Mouse (Mus musculus): ENCODE data around the gene Nrip1.
"Not testable (repeated sequence)": the region's sequence is repeated elsewhere in the genome, so short reads cannot be mapped to it uniquely, and the experiment has no call there.

Gene Nrip1

DNA sequence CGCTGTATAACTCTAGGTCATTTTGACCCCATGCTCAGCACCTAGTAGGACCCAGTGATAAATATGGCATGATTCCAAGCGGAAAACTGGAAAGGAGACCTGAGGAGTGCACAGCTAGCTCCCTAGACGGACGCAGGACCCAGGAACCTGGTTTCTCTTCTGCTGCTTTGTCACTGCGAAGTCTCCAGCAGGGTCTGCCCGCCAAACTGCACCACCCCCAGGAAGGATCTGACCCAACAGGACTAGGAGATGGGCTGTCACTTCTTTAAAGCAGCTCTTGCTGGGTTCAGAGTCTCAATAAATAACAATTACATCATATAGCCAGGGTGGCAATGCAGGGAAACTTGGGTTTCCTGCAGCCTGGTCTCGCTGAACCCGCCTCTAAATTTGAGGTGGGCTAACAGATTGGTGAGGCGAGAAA, at the start of gene Nrip1:
TSS of gene Nrip1 (minus strand) at position 157 of the 421 bp plus-strand sequence.
- peak; percentile 62 to 70 for DNase-seq

DNA sequence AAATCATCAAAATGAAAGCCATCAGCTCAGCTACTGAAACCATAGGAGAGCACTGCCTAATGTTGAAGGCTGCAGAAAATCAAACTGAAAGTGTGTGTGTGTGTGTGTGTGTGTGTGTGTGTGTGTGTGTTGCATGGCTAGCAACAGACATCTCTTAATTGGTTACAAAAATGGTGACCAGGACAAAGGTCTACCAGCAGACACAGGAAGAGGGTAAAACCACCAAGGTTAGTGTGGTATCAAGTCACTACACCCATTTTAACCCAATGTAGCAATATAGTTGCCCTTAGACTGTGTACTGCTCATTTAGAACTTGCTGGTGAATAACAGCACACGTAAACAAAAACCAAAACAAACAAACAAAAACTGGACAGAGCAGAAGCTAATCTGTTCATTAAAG, 48.9 kb upstream of the Nrip1 start:
- DNase-seq: no peak

DNA sequence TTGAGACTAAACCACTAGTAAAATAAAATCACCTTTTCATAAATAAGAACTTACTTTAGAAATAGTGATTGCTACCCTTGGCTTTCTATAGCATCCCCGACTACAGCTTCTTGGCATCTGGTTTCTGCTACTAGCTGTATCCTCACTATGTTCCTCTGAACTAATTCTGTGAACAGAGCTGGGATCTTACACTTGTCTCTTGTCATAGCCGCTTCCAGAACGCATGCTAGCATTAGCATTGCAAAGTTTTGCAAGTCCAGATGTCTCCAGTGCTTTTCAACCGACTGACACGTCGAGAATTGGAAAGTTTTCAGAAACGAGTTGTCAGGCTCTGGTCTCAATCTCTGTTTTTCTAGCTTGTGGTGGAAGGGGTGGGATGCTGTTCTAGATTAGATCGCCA, 46.2 kb upstream of the Nrip1 start:
- no peak for DNase-seq

DNA sequence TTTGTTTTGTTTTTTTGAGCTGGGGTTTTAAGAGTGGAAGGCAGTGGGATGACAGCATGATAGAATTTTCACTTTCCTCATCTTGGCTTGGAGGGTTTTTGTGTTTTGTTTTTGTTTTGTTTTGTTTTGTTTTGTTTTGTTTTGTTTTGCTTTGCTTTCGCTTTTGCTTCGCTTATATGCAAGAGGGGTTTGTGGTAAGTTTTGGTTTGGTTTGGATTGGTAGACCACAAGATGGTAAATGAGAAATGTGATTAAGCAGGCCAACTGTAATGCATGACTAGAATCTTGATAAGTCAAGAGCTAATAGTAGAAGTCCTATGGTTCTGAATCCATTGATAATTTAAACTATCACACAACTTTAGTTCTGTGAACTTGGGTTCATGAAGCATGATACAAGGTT, 42.9 kb upstream of the Nrip1 start:
- DNase-seq: no peak

DNA sequence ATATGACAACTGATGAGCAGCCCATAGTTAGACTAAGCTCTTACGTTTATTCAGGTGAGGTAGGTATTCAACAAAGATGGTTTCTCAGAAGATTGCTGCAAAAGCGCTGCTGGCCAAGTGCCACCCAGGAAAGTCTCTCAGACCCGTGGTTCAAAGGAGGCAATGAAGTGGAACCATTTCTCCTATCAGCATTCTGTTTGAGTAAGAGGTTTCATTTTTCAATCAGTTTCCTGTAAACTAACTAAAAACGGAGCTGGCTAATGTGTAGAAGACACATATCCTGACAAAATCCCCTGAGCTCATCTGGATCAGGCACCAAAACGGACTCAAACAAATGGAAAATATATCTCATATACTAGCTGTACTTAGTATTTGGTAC, 42.4 kb upstream of the Nrip1 start:
- no peak for DNase-seq

DNA sequence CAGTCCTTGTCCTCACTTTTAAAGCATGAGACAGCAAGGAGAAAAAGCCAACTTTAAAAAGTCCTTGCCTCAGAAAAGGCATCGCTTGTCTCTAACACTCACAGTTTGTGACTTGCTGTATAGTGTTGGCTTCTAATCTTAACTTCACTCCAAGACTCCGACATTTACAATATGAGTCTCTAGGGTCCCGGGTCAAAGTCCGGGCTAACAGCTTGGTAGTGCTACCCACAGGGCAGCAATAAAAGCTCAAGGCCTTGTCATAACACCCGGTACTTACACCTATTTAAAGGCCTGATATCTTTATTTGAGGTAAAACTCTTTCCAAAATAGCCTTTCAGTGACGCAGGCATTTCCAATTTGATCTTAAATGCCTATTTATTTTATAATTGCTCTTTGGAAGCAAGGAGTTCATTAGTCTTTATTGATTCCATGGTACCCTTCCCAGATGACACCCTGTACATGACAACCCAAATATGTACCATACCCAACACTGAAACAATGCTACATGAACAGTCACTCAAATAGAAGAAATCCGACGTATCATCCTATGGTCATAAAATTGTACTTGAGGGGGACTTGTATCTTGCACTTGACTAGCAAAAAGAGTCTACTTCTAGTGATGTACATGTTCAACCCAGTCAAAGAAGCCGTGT, 41.9 kb upstream of the Nrip1 start:
- DNase-seq: no peak

DNA sequence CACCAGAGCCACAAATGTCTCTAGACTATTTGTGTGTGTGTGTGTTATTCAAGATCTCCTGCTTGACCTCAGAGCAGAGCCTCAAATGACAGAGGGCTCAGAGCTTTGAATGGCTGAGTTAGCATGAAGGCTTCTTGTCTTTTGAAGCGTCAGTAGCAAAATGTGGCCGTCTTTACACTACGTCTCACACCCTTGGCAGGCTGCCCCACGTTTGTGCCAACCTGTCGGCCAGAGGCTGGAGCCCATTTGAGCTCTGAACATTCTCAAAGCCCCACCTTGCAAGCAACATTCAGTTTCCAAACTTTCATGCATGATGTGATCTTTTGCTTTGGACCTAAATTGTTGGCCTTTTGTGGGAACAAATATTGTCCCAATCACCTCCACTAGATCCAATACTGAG, 40.9 kb upstream of the Nrip1 start:
- no peak for DNase-seq

DNA sequence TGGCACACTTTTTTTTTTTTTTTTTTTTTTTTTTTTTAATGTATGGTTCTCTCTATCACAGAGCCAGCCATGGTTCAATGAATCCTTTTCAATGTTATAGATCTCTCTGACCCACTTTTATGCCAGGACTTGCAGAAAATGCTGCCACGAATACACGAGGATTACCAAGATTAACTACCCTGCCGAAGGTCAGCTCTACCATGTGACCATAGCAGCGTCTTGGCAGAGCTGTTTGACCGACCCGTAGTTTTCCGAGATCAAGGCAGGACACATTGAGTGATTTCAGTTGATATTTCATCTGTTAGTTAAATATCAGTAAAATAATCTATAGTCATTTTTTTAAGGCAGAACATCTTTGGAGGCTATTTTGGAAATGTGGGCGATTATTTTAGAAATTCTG, 40.0 kb upstream of the Nrip1 start:
- no peak for DNase-seq

DNA sequence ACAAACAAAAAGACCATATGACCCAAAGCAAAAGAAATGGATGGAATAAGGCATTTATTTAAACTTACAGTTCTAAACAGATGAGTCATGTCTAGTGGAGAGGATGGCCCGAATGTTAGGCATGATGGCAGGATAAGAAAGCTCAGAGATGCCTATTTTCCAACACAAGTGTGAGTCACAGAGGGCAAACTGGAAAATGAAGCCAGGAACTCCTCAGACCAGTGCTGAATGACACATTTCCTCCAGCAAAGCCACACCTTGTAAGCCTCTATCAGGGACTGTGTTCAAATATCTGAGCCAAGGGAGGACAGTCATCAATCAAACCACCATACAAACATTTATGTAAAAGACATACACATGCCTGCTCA, 35.7 kb upstream of the Nrip1 start:
- DNase-seq: no peak

DNA sequence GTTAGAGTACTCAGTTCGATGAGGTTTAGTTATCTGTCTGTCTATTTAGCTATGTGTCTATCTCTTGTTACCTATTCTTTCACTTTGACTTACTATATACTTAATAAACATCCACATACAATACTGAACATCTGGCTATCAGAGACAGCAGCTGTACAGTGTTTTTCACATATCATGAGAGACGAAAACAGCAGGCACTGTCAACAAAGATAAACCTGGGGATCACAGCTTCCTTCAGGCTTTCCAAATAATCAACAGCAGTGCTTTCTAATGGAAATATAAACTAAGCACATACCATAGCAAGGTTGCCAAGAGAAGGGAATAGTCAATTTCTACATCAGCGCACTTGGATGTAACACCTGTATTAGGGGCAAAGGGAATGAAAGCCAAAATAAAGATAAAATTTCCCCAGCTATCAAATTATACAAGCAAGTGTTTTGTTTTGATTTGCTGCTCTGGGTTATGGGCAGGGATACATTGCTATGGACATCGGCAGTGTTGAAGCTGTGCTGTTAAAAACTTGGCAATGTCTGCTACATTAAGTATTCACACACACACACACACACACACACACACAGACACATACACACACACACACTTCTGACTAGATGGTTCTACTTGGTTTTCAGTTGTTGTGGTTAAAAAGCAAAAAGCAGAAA, 35.2 kb upstream of the Nrip1 start:
- no peak for DNase-seq

DNA sequence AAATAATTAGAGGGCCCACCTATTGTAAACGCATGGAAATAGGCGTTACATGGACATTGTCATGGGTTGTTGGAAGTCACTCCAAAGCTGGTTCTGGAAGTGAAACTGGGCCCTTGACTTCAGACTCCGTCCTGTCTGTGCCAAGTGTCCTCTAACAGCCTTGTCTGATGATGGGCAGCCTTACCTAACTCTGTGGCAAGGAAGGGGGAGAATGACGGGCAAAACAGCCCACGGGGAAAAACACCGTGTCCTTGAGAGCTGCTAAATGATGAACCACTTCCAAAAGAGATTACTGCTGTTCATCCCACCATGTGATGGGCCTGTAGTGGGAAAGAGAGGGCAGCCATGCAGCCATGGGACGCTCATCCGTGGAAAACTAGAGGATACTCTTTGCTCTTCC, 34.6 kb upstream of the Nrip1 start:
- DNase-seq: no peak

DNA sequence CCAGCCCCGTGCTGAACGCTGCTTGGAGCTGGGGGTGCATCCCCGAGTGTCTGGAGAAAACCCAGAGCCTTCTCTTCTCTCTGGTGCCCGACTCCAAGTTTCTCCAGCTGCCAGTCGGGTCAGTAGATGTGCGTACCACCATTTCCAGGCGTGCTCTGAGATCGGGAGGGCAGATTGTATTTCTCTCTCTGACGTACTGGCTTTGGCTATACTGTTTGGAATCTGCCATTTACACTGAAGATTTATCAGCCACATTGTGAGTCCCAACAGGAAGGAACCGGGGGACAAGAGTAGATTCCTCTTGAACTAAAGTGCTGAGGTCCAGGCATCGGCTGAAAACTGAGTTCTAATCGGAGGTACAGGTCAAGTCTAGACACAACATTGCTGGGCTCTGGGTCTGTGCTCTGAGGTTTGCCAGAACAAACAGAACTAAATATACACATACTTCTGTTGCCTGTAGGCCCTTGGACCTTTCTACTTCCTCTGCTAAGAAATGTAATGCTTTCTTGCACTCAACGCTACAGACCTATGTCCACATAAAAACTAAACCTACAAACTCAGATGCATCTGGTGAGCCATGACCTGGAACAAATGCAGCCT, 33.8 kb upstream of the Nrip1 start:
- DNase-seq: no peak

DNA sequence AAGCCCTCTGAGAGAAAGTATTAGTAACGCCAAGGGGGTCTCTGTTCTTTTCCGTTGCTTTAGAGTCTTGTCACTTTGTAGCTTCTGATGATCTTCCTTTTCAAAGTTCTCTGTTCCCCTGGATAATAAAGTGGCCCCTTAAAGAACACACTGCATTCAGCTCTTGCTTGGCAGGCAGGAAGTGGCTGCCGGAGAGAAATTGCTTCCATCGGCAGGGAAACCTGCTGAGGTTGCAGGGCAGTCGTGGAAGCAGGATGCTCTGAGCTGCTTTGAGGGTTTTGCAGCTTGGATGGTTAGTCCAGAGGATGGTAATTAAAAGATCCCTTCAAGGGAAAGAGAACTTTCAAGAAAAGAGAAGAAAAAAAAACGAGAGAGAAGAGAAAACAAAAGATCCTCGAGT, 33.3 kb upstream of the Nrip1 start:
- no peak for DNase-seq

DNA sequence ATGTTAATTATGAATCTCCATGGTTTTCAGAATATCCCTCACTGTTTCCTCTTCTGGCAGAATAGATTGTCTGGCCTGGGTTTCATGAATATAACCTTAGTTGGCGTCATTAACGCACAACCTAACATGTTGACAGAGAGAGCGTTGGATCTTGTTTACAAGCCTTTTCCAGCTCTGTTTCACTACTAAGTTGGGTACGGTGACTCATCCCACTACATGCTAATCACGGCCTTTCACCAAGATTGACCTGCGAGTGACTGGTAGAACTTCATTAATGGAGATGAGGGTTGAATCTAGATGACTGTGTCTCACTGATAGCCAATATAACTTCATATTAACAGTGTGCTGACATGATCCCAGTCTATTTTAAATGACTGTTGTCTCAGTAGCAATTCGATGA, 32.7 kb upstream of the Nrip1 start:
- no peak for DNase-seq

DNA sequence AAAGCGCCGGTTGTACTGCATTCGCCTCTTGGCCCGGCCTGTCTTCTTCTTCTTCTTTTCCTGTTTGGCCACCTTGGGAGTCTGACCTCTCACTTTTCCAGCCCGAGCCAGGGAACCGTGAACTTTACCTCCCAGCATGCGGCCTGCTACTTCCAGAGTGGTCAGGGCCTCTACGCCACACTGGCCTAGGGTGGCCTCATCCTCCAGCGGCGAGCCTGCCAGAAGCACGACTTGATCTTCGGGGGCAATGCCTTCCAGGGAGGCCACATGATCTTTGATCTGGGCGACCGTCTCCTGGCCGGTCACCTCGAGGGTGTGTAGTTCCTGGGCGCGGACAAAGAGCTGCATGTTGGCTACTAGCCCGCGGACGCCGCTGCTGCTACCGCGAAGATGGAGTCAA, 29.7 kb upstream of the Nrip1 start:
- DNase-seq: not testable (repeated sequence)

DNA sequence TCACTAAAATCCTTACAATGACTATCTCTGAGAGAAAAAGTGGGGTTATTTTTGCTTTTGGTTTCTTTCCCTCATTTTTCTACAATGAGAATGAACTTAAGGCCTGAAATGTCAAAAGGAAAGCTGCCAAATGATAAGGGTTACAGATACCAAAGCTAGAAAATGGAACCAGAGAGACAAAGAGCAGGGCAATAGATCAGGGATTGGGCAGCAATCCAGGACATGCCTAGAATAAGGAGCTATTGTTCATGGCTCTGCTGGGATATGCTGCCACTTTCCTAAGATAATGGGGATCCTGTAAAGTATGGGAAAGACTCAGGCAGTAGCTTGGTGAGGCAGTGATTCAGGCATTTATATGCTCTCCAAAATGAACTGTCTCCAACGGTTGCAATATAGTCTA, 22.9 kb upstream of the Nrip1 start:
- no peak for DNase-seq

DNA sequence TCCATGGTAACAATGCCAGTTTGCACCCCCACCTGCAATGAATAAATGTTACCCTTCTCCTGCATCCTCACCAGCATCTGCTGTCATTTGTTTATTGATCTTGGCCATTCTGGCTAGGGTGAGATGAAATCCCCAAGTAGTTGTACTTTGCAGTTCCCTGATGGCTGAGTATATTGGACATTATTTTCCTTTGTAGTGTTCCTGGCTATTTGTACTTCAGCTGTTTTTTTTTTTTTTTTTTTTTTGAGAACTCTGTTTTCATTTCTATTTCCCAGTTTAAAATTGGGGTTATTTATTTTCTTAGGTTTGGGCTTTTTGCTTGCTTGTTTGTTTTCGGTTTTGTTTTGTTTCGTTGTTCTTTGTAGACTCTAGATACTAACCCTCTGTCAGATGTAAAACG, 19.6 kb upstream of the Nrip1 start:
- DNase-seq: no peak

DNA sequence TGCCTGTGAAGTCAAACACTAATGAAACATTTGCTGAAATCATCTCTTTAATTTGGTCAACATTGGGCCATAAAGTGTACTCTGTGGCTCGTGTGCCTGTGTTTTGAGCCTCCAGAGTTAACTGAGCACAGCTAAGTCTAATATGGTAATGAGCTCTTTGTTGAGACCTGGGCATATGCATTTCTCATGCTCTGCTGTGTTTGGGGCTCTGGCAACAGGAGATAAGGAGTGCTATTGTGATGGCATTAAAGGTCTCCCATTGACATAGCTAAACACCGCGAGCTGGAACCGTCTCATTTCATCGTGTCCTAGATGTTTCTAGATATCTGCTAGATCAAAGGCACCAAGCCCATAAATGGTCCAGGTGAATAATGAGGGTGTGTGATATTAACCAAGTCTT, 12.9 kb upstream of the Nrip1 start:
- no peak for DNase-seq

DNA sequence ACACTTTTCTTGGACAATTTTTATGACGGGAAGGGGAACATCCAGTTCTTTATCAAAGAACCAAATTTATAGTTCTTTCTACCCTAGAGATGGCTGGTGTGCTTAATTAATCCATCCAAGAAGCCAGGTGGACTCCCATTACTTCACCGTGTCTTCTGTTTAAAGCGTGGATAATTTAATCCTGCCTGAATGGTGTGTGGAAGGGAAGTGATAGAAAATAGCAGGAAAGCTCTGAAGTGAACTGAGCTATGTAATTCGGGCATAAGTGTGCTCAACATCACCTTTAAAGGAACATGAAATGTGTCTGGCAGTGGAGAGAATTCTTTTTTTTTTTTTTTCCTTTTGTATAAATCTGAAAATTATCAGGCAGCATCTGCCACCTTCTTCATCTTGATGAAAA, 12.4 kb upstream of the Nrip1 start:
- no peak for DNase-seq

DNA sequence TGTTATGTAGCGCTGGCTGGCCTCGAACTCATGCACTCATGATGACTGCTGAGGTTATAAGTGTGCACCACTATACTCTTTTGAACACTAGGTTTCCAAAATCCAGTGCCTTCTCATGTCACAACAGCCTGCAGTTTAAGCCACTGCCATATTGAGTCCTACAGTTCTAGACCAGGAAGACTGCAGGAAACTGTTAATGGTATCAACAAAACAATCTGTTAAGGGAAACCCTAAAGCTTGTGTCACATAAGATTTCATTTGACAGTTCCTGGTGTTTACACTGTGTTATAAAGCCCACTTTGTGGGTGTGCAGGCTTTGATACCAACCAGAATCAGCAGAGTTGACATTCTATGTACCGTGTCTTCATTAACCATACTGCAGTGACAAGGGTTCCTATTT, 3.6 kb upstream of the Nrip1 start:
- no peak for DNase-seq

DNA sequence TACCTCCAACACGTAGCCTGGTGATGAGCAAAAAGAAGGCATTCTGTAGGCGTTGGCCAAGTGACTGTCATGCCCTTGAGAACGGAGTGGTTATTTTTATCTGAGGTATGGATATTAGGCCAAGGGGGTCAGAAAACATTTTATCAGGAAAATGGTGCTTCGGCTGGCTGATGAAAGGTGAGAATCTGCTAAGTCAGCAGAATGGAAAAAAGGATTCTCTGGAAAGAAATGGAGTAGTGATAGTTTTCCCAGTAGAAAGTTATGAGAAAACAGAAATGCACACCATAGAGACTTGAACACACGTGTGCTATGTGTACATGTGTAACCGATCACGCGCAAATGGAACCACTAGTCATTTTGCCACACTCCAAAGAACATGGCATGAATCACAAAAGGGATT, 3.0 kb upstream of the Nrip1 start:
- no peak for DNase-seq

DNA sequence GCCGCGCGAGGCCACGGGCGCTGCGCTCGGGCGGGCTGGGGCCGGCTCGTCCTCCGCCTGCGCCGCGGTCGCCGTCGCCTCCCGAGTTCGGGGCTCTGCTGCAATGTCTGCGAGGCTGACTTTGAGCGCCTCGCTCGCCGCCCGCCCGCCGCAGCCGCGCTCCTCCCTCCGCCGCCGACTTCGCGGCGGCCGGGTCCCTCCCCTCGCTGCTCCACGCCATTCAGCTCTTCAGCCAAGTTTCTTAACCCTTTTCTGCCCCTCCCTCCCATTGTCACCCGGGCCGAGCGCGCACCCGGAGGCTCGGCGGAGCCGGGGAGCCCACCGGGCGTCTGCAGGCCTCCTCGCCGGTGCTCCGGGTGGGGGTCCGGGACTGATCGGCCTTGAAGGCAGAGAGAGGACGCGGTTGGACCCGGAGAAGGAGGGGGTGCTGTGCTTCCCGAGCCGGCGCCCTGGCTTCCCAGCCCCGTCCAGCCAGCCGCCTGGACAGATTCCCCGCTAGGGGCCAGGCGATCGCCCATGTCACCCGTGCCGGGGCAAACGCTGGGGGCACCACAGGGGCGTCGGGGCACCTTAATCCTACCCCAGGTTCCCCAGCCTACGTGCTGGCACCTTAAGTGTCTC, 576 bp downstream of the Nrip1 start:
- peak; percentile 81 to 86 for DNase-seq

DNA sequence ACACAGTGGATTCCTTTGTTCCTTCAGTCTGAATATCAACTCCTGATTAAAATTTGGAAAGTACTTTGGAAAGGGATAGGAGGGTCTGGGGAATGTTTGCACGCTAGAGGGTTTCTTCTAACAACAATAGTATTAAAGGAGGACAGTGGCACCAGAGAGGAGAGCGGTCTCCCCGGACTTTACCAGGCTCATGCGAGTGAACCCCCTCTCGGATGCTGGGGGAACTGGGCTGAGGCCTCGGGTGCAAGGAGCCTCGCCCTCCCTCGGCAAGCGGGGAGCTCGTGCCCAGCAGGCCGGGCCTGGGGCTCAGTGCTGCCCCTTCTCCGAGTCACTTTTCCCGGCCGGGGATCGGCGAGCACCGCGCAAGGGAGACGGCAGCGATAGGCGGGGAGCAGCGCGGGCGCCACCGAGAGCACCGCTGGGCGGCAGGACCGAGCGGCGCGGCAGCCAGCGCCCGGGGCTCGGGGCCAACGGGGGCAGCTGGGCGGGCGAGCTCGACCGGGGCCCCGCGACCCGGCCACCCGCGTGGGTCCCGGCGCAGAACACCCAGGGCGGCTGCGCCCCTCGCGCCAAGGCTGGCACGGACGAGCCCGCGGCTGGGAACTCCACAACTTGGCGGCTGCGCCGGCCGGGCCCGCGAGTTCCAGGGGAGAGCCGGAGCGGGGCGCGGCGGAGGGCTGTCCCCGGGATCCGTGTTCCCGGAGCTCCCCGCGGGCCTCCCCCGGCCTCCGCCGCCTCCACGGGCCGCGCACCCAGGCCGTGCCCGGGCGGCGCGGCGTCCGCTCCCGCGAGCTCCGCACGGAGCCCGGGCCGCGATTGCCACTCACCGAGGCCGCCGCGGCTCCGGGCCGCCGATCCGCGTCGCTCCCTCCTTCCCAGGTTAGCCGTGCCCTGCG, 1.3 kb downstream of the Nrip1 start:
- peak; percentile 57 to 60 for DNase-seq

All from cerebellum, postnatal 36 days (tissue).